Mouse (Mus musculus): Measurements from ENCODE around the gene Lrfn4.

DNA sequence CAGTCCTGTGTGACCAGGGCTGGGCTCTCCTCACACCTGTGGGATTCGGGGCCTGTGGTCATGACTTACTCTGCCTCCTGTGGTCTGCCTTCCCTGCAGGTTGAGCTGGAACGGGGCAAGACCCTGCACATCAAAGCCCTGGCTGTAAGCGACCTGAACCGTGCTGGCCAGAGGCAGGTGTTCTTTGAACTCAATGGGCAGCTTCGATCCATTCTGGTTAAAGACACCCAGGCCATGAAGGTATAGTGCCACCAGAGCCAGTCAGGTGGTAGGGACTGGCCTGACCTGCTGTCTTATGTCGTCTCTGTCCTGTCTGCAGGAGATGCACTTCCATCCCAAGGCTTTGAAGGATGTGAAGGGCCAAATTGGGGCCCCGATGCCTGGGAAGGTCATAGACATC lies 5.3 kb upstream of the Lrfn4 start:
- TF ChIP-seq CTCF (conservative IDR thresholded peaks at IDR 0.05; ENCODE audit: insufficient read depth, insufficient read length, low read depth, low read length) (no peak), POLR2A (IDR thresholded peaks at IDR 0.05; ENCODE audit: low read depth, low read length) (no peak)

Data from kidney, adult 2 months (tissue).